Mouse (Mus musculus): ENCODE data around the gene Shox2. TPM values are rescaled to one million over a fixed set of nuclear protein-coding genes. Genes with fewer than 3 reads are reported as not detected.

Shox2 gene
- polyA plus RNA-seq, 1 experiment from 2014 or later = 32.7 TPM

DNA sequence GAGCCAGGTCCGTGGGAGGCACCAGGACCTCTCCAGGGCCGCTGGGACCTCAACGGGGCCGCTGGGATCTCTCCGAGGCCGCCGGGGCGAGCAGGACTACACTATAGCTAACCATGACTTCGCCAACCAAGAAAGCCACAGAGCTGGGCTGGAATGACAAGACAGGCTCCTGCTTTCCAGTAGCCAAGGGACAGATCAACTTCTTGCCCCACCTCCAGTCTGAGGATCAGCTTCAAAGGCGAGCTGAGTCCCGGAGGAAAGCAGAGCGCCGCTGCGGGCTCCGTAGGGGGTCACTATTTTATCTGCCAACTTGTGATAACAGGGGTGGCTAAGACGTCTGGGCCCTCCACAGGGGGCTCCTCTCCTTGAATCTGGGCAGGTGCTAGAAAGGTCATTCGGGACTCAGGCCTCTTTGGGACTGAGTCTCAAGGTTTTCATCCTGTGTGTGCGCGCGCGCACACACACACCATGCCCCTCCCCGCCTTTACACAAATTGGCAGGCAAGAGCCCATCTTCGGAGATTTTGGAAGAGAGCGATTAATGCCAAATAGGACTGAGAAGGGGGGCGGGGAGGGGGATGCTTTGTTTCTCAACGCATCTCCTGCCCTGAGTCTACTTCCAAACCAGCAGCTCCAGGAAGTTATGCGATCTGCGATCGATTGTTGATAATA is 10.8 kb downstream of the Shox2 start:
- no peak overlapping the region for H3K9ac ChIP-seq (ENCODE audit: low read depth, low read length)
- H3K36me3 ChIP-seq (ENCODE audit: control insufficient read depth, insufficient read depth, low read length) = no peaks in the 10 kb centered on the region
- peak; percentile 13 for ATAC-seq (ENCODE audit: low FRiP score)
- peaks cover 10% of the 10 kb centered on the region for H3K4me1 ChIP-seq (replicated peaks; ENCODE audit: control insufficient read depth, insufficient read depth, low read length)
- peak overlapping the region; percentile 32 for H3K4me2 ChIP-seq (replicated peaks; ENCODE audit: low read depth, low read length)
- DNase-seq (ENCODE audit: low spot score) = peak; percentile 53
- H3K27me3 ChIP-seq (ENCODE audit: control insufficient read depth, insufficient read depth, low read length) = peaks cover 48% of the 10 kb centered on the region
- H3K27ac ChIP-seq (ENCODE audit: low read depth, low read length) = no peak overlapping the region
- no peaks in the 10 kb centered on the region for H3K9me3 ChIP-seq (ENCODE audit: control insufficient read depth, low read length)
- H3K4me3 ChIP-seq (ENCODE audit: low read depth, low read length) = peak overlapping the region; percentile 3; the same call in 1 of the 2 replicates
- WGBS = under 1% methylated on average over 29 of the region's 29 CpGs

DNA sequence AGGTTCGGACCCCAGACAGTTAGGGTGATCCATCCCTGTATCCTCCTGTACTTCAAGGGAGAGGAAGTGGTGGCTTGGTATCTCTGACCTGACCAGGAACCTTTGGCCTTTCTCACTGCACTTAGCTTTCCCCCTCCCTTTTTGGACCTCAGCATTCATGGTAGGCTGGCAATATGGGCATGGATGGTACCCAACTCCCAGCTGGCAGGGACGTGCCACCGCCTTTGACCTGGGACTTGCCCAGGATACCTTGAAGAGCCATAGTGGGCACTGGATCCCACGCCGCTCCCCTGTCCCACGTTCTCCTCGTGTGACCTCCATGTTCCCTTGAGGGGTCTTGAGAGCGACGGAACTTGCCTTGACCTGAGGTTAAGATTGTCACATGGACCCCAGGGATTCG is 11.3 kb downstream of the Shox2 start:
- no peaks in the 10 kb centered on the region for H3K9me3 ChIP-seq (ENCODE audit: control insufficient read depth, low read length)
- H3K27ac ChIP-seq (ENCODE audit: low read depth, low read length) = no peak overlapping the region
- H3K36me3 ChIP-seq (ENCODE audit: control insufficient read depth, insufficient read depth, low read length) = no peaks in the 10 kb centered on the region
- H3K4me2 ChIP-seq (replicated peaks; ENCODE audit: low read depth, low read length) = no peak overlapping the region
- DNase-seq (ENCODE audit: low spot score) (peak; percentile 39), ATAC-seq (ENCODE audit: low FRiP score) (0 out of 2 replicates have a peak, but pooled peaks have one; percentile 20)
- WGBS = 1% methylated on average over 10 of the region's 10 CpGs
- H3K4me3 ChIP-seq (ENCODE audit: low read depth, low read length) = peak overlapping the region; percentile 3; the same call in 1 of the 2 replicates
- peaks cover 46% of the 10 kb centered on the region for H3K27me3 ChIP-seq (ENCODE audit: control insufficient read depth, insufficient read depth, low read length)
- no peak overlapping the region for H3K9ac ChIP-seq (ENCODE audit: low read depth, low read length)
- peaks cover 10% of the 10 kb centered on the region for H3K4me1 ChIP-seq (replicated peaks; ENCODE audit: control insufficient read depth, insufficient read depth, low read length)

DNA sequence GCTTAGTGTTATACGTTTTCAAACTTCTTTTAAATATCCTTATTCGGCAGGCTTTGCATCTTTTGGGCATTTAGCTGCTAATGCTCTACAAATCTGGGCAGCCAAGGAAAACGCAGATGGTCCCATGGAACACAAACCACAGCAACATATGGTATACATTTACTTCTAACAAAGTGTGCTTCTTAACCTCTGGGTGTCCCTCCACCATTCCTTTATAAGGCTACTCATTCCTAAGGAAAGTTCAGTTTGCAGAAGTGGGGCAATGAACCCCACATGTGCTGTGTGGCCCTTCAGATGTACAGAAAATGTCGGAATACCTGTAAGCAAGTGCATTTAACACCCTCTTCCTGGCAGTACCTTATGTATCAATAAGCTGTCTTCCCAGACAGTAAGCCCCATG is 14.1 kb downstream of the Shox2 start:
- H3K27me3 ChIP-seq (ENCODE audit: control insufficient read depth, insufficient read depth, low read length) = peaks cover 27% of the 10 kb centered on the region
- H3K4me1 ChIP-seq (replicated peaks; ENCODE audit: control insufficient read depth, insufficient read depth, low read length) = peaks cover 3% of the 10 kb centered on the region; the same call in 1 of the 2 replicates
- ATAC-seq (ENCODE audit: low FRiP score) (no peak), DNase-seq (ENCODE audit: low spot score) (no peak)
- H3K36me3 ChIP-seq (ENCODE audit: control insufficient read depth, insufficient read depth, low read length) = no peaks in the 10 kb centered on the region
- H3K4me2 ChIP-seq (replicated peaks; ENCODE audit: low read depth, low read length) = no peak overlapping the region
- no peak overlapping the region for H3K27ac ChIP-seq (ENCODE audit: low read depth, low read length)
- H3K4me3 ChIP-seq (ENCODE audit: low read depth, low read length) = no peak overlapping the region
- no peaks in the 10 kb centered on the region for H3K9me3 ChIP-seq (ENCODE audit: control insufficient read depth, low read length)
- WGBS = 66% methylated on average over 4 of the region's 4 CpGs
- no peak overlapping the region for H3K9ac ChIP-seq (ENCODE audit: low read depth, low read length)

DNA sequence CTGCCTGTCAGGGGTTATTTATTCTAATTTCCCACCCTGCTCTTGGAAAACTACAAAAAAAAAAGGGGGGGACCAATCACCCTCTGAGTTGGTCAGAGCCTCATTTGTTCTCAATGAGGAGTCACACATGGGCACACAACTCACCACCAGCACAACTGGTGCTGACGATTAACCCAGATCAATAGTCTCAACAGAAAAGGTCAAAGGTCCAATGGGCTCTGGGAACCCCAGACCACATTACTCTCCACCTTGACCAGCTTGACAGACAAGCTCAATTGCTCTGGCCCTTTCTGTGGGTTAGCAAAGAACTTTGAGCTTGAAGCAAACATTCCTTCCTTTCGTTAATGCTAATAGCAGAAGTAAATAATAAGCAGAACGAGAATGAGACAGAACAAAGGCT is 16.7 kb downstream of the Shox2 start:
- ATAC-seq (ENCODE audit: low FRiP score) (no peak), DNase-seq (ENCODE audit: low spot score) (no peak)
- WGBS = 51% methylated on average over 3 of the region's 3 CpGs

DNA sequence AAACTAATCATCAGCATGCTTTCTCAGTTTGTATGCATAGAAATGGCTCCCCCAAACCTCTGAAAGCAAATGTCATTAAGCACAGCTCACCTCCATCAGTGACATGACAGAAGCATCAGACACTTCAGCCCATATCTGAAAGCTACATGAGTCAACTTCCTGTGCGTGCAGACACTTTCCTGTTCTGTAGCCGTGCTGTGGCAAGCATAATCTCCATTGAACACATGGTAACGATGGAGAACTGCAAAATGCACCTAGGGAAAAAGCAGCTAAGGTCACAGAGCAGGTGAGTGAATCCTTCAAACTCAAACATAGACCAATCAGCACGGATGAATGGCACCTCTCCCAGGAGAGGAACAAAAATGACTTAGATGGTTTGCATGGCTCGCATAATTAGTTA is 21.6 kb downstream of the Shox2 start:
- Histone ChIP-seq H3K4me3 (ENCODE audit: low read depth, low read length) (no peak overlapping the region), H3K4me2 (replicated peaks; ENCODE audit: low read depth, low read length) (no peak overlapping the region), H3K4me1 (replicated peaks; ENCODE audit: control insufficient read depth, insufficient read depth, low read length) (no peaks in the 10 kb centered on the region), H3K27ac (ENCODE audit: low read depth, low read length) (no peak overlapping the region), H3K27me3 (ENCODE audit: control insufficient read depth, insufficient read depth, low read length) (no peaks in the 10 kb centered on the region), H3K9ac (ENCODE audit: low read depth, low read length) (no peak overlapping the region), H3K36me3 (ENCODE audit: control insufficient read depth, insufficient read depth, low read length) (no peaks in the 10 kb centered on the region), H3K9me3 (ENCODE audit: control insufficient read depth, low read length) (no peaks in the 10 kb centered on the region)
- WGBS = 78% methylated on average over 5 of the region's 5 CpGs
- no peak for DNase-seq (ENCODE audit: low spot score)
- ATAC-seq (ENCODE audit: low FRiP score) = no peak

More for the DNA sequence above, 16.7 kb downstream of the Shox2 start:
- no peak overlapping the region for H3K27ac ChIP-seq (ENCODE audit: low read depth, low read length)
- no peak overlapping the region for H3K9ac ChIP-seq (ENCODE audit: low read depth, low read length)
- no peaks in the 10 kb centered on the region for H3K4me1 ChIP-seq (replicated peaks; ENCODE audit: control insufficient read depth, insufficient read depth, low read length)
- no peaks in the 10 kb centered on the region for H3K36me3 ChIP-seq (ENCODE audit: control insufficient read depth, insufficient read depth, low read length)
- H3K27me3 ChIP-seq (ENCODE audit: control insufficient read depth, insufficient read depth, low read length) = peaks cover 7% of the 10 kb centered on the region
- no peaks in the 10 kb centered on the region for H3K9me3 ChIP-seq (ENCODE audit: control insufficient read depth, low read length)
- H3K4me3 ChIP-seq (ENCODE audit: low read depth, low read length) = no peak overlapping the region
- H3K4me2 ChIP-seq (replicated peaks; ENCODE audit: low read depth, low read length) = no peak overlapping the region

DNA sequence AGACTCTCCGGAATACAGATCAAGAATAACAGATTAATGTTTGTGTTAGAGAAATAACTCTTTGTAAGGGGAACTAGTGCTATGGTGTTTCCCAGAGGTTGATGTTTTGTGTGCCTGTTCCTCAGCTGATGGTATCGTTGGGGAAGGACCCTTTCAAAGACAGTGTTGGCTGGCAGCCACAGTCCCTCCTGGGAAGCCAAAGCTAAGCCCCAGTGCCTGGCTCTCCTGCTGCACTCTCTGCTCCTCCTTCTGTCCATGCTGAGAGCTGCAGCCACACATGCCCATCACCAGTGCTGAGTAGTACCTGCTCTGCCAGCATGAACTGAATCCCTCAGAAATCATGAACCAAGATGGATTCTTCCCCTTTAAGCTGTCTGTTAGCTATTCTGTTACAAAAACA is 26.4 kb downstream of the Shox2 start:
- no peak for DNase-seq (ENCODE audit: low spot score)
- H3K4me1 ChIP-seq (replicated peaks; ENCODE audit: control insufficient read depth, insufficient read depth, low read length) = no peaks in the 10 kb centered on the region
- H3K27ac ChIP-seq (ENCODE audit: low read depth, low read length) = no peak overlapping the region
- no peak overlapping the region for H3K4me2 ChIP-seq (replicated peaks; ENCODE audit: low read depth, low read length)
- no peak overlapping the region for H3K4me3 ChIP-seq (ENCODE audit: low read depth, low read length)
- WGBS = 65% methylated on average over 2 of the region's 2 CpGs
- no peak for ATAC-seq (ENCODE audit: low FRiP score)
- no peak overlapping the region for H3K9ac ChIP-seq (ENCODE audit: low read depth, low read length)
- H3K9me3 ChIP-seq (ENCODE audit: control insufficient read depth, low read length) = no peaks in the 10 kb centered on the region
- H3K27me3 ChIP-seq (ENCODE audit: control insufficient read depth, insufficient read depth, low read length) = no peaks in the 10 kb centered on the region
- no peaks in the 10 kb centered on the region for H3K36me3 ChIP-seq (ENCODE audit: control insufficient read depth, insufficient read depth, low read length)

DNA sequence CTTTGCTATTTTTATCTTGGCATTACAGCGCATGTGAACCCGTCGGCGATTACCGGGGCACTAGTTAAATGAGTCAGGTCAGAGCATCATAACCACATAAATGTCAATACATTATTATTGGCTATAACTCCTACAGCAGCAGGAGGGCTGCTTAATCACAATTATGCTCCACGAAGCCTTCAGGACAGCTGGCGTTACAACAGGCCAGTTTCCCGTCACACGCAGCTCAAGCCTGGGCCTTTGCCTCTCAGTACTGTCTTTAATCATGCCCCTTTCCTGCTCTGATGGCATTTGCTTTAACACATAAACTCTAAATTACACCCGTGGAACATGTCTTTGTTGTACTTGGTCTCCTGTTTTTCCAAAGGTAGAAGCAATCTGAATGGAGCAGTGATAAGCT is 41.9 kb downstream of the Shox2 start:
- Histone ChIP-seq H3K4me1 (replicated peaks; ENCODE audit: control insufficient read depth, insufficient read depth, low read length) (no peaks in the 10 kb centered on the region), H3K27me3 (ENCODE audit: control insufficient read depth, insufficient read depth, low read length) (no peaks in the 10 kb centered on the region), H3K36me3 (ENCODE audit: control insufficient read depth, insufficient read depth, low read length) (no peaks in the 10 kb centered on the region), H3K27ac (ENCODE audit: low read depth, low read length) (no peak overlapping the region), H3K4me3 (ENCODE audit: low read depth, low read length) (no peak overlapping the region), H3K9me3 (ENCODE audit: control insufficient read depth, low read length) (no peaks in the 10 kb centered on the region), H3K4me2 (replicated peaks; ENCODE audit: low read depth, low read length) (no peak overlapping the region), H3K9ac (ENCODE audit: low read depth, low read length) (no peak overlapping the region)
- DNase-seq (ENCODE audit: low spot score) (no peak), ATAC-seq (ENCODE audit: low FRiP score) (0 out of 2 replicates have a peak, but pooled peaks have one; percentile 39)
- WGBS = 69% methylated on average over 10 of the region's 10 CpGs

DNA sequence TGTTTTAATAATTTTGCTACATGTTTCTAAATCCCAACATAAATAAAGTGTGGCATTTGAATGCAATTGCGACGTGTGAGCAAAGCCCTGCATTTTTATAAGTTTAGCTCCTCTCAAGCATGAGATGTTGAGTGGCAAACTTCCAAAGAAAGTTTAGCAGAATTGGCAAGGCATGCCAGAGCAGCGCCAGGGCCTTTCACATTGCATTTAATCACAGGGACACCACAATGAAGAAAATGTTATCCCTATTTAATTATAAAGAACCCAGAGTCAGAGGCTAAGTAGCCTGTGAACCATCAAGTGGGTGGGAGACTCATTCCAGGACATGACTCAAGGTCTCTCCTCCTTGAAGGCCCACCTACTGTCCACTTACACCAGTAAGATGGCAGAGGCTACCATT is 59.1 kb downstream of the Shox2 start:
- H3K9me3 ChIP-seq (ENCODE audit: control insufficient read depth, low read length) = no peaks in the 10 kb centered on the region
- no peaks in the 10 kb centered on the region for H3K27me3 ChIP-seq (ENCODE audit: control insufficient read depth, insufficient read depth, low read length)
- no peak overlapping the region for H3K4me2 ChIP-seq (replicated peaks; ENCODE audit: low read depth, low read length)
- no peaks in the 10 kb centered on the region for H3K4me1 ChIP-seq (replicated peaks; ENCODE audit: control insufficient read depth, insufficient read depth, low read length)
- H3K9ac ChIP-seq (ENCODE audit: low read depth, low read length) = no peak overlapping the region
- 81% methylated on average over 3 of the region's 3 CpGs for whole genome bisulfite sequencing
- ATAC-seq (ENCODE audit: low FRiP score) = no peak
- no peak overlapping the region for H3K4me3 ChIP-seq (ENCODE audit: low read depth, low read length)
- no peak overlapping the region for H3K27ac ChIP-seq (ENCODE audit: low read depth, low read length)
- H3K36me3 ChIP-seq (ENCODE audit: control insufficient read depth, insufficient read depth, low read length) = no peaks in the 10 kb centered on the region
- no peak for DNase-seq (ENCODE audit: low spot score)

All from hindbrain, embryonic 11.5 days (tissue).